Mouse (Mus musculus) telencephalon, adult 2 months (tissue): ENCODE data around the gene Ints14.
A peak's percentile ranks its signal among the peaks of the same experiment; 100 is the strongest.
"Not testable (repeated sequence)": the region's sequence is repeated elsewhere in the genome, so short reads cannot be mapped to it uniquely, and the experiment has no call there.

Experiments
- DNase-seq: peaks from one replicate; pipeline ENCODE4 v3.0.0-alpha.2; 2011; ENCODE audit warnings: low read depth, low spot score

Ints14 gene

DNA sequence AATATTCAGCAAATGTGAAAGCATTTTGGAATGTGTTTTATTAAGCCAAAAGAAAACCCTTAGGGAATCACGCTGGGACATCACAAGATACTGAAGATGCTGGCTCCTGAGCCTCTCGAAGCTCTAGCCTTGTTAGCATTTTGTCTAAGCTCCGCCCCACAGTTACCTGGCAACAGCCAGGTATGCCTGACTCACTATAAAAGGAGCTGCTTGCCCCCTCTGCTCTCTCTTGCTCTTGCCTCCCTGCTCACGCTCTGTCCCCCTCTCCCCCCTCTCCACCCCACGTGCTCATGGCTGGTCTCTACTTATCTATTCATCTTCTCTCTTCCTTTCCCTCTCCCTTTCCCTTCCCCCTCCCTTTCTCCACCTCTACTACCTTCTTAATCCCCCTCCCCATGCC lies 8.7 kb upstream of the Ints14 start:
- DNase-seq: no peak

DNA sequence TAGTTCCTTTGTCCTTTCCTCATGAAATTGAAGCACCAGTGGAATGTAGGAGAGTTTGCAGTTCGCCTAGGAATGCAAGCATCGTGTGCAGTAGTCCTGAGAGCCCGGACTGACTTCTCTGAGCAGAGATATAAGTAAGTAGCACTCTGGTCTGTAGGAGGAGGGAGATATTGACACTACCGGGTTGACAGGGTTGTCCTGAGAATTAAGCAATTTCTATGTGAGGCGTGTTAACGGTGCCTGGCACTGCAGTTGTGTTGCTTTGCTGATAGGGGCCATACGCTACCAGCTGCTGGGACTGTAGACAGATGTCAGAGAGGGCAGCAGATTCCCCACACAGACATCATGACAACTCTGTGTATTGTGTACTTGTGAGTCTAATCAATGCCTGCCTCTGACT lies 7.5 kb upstream of the Ints14 start:
- DNase-seq: no peak

DNA sequence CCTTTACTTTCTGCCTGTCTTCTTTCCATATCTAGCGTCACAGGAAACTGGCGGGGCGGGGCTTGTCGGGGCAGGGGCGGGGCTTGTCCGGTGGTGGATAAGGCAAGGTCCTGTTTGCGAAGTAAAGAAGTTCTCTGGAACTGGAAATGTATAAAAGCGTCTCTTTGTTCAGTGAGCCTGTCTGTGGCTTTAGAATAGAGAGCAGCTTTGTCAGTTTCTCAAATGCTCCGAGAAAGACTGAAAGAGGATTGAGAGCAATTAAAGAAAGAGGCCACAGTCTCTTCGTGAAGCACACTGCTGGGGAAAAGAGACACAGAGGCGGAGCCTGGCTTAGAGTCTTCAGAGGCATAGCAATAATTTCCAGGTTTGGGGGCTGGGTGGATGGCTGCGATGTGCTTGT lies 4.4 kb upstream of the Ints14 start:
- DNase-seq: peak; percentile 34

DNA sequence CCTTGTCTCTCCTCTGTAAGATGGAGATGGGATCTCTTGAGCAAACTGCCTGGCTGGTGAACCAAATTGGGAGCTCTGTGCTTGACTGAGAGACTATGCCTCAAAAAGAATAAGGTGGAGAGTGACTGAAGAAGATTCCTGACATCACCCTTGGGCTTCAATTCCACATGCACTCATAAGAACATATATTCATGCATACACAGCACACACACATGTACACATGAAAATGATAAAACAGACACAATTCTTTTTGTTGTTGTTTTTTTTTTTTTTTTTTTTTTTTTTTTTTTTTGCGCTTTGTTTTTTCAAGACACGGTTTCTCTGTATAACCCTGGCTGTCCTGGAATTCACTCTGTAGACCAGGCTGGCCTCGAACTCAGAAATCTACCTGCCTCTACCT lies 3.4 kb upstream of the Ints14 start:
- DNase-seq: no peak

DNA sequence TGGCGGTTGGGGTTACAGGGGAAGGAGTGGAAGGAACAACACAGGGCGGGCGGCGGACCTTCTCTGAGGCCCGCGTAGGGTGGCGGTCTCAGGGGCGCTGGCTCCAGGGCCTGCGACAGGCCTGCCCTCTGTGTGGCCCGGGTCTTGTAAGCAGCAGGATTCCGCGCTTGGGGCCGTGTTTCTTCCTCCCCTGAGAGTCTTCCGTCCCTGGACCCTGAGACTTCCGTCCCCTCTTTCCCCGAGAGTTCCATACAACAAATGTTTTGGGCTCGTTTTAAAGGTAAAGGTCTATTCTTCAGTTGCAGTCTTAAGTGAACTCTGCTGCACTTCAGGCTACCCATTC lies 244 bp downstream of the Ints14 start:
- no peak for DNase-seq

DNA sequence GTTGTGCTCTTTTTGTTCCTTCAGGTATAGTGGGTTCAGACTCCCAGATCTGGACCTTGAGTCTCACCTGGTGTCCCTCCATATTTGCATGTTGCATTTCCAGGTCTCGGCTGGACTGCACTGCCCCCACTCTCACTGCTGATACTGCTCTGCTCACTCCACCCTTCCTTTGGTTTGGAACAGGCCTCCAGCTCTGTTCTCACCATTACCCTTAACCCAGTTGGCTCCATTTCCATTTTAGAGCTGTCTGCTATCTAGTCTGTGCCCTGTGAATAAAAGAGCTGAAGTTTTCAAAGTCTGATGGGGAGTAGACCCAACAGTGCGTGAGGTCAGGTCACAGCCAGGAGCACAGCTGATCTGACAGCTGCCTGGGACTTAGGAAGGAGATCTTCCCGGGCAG lies 19.8 kb downstream of the Ints14 start:
- DNase-seq: no peak

DNA sequence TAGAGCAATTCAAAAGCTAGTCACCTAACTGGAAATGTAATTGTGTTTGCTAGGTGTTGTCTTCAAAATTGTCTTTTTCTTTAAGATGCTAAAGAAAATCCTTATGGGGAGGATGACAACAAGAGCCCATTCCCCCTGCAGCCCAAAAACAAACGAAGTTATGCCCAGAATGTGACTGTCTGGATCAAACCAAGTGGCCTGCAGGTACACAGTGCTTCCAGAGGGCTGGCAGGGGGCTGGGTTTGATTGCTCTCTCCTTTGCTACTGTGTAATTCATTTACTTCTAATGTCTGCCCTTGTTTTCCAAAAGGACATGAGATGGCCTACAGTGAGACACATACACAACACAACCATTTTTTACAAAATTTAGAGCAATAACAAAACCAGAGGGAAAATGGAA lies 21.2 kb downstream of the Ints14 start:
- no peak for DNase-seq

DNA sequence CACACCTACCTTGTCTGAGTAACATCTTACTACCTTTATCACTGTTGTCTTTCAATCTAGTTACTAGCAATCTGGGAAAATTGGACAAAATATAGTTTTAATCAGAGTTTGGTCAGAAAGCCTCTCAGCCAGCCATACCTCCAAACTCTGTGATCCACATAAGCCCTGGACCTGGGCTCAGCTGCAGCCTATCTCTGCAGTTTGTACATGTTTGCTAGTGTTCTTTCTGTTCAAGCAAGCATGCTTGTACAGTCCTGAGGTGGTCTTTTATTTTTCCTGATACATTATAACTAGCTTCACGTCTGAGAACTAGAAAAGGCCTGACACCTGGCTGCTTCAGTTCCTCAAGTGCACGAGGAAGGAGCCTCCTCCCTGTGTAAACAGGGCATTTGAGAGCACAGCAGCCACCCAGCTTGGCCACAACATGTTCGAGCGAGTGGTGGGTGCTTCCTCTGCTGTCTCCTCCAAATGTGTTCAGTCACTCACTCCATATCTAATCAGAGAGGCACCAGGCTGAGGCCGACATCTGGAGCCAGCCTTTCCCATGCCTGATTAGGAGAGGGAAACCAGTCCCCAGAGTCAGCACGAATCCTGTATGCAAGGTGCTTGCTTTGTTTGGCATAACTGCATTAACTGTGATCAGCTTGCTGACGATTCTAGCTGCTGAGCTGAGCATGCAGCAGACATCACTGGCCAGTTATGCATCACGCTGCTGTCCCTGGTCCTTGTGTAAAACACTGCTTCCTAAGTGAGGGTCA lies 24.5 kb downstream of the Ints14 start:
- DNase-seq: no peak

DNA sequence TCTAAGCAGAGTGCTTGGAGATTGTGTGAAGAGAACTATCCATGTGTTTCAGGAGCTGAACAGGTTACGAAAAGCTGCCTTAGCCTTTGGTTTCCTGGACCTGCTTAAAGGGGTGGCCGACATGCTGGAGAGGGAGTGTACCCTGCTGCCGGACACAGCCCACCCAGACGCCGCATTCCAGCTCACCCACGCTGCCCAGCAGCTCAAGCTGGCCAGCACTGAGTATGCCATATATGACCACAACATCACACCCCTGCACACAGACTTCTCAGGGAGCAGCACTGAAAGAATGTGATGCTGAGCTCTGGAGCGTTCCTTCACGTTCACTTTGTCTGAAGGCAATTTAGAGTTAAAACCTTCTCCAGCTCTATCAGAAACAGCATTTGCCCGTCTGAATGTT lies 25.1 kb downstream of the Ints14 start:
- DNase-seq: no peak

DNA sequence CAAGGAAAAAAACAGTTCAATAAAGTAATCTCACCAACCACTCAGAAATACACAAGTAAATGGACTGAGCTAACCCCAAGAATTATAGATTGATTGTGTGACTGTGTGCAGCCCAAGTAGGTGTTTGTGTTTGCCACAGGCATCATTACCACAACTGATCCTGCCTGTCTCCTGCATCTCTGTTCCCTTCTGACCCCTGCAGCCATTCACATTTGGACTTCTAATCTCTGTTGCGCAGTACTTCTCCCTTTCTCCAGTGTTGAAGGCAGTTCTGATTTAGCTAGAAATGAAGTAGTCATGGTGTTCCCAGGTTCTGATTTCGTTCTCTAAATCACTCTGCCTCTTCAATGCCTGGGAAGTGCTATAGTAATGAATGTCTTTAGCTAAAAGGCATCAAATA lies 26.9 kb downstream of the Ints14 start:
- DNase-seq: no peak

DNA sequence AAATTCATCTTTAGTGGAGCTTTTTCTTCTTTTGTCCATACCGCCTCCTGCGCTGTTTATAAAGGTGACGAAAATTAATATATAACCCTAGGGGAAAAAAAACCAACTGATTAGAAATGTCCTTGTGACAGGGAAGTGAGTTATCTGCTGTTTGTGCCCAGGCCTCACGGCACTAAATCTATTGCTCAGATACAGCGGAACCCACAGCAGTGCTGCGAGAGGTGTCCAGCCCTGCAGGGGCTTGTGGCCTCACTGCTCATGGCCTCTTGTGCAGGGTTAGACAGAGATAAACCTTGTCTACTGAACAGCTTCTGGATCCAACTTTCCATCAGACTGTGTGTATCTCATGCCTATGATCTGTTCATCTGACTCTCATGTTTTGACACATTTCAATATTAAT lies 27.7 kb downstream of the Ints14 start:
- DNase-seq: no peak

DNA sequence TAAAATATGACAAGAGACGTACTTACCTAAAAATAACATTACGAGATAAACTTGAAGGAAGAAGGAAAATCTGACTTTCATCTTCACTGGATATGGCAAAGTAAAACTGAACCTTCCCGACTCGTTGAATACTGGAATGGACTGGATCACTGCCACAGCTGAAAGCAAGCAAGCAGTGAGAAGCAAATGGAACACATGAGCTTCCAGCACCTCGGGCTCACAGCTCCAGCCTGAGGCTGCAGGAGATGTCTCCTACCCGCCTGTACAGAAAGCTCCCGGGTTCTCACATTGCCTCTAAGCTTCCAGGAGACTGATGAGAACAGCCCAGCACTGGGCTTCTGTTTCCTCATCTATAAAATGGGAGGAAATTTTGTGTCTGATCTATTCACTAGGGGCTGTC lies 29.6 kb downstream of the Ints14 start:
- peak; percentile 33 for DNase-seq

DNA sequence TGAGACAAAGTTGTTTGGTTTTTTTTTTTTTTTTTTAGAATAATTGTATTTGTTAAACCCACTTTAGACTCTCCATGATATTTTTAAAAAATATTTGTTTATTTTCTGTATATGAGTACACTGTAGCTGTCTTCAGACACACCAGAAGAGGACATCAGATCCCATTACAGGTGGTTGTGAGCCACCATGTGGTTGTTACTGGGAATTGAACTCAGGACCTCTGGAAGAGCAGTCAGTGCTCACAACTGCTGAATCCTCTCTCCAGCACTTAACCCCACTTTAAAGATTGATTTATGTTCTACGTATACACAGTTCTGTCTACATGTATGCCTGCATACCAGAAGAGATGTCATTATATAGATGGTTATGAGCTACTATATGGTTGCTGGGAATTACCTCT lies 34.8 kb downstream of the Ints14 start:
- DNase-seq: not testable (repeated sequence)

DNA sequence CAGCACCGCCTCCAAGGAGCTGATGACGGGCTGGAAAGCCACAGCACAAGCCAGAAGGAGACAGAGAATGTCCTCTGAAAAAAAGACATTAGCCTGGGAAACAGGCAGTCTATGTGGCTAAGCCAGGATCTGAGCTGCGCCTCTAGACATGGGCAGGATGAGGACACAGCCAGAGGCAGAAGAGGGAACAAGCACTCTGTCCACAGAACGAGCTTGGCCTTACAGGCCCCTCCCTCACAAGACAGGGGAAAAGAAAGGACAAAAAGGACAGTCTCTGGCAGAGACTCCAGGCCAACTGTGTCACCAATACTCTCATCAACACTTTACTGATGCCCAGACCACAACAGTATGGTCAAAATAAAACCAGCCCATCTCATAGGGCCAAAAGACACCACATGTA lies 40.8 kb downstream of the Ints14 start:
- no peak for DNase-seq

DNA sequence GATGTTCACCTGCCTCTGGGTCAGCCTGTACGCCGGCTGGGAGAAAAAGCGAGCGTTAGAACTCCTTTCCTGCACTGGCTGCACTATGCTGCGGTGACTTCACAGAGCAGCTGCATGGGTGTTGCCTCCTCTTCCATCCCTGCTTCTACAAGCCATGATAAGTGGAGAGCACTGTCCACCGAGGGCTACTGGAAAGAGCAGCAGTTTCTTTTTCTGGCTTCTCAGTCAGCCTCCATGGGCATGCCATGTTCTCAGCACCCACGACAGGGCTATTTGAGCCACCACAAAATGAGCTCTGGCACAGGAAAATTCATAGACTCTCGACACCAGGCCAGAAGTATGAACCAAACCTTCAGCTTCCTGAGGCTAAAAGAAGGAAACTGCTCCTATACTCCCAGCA lies 45.0 kb downstream of the Ints14 start:
- no peak for DNase-seq

DNA sequence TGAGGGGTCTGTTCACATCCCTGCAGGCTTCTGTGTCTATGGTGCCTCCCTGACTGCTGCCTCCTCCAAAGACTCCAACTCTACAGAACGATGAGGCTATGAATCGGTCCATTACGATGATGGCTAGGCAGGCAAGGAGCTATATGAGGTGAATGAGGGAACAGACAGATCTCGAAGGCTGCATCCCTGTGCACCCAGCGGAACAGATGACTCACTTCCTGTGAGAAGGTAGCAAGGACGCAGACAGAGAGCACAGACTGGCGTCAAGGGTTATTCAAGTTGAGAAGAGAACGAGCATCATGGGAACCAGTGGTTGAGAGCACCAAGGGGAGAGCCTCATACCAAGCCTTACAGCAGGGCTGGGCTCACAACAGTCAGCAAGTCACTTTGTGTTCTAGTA lies 49.9 kb downstream of the Ints14 start:
- DNase-seq: no peak

DNA sequence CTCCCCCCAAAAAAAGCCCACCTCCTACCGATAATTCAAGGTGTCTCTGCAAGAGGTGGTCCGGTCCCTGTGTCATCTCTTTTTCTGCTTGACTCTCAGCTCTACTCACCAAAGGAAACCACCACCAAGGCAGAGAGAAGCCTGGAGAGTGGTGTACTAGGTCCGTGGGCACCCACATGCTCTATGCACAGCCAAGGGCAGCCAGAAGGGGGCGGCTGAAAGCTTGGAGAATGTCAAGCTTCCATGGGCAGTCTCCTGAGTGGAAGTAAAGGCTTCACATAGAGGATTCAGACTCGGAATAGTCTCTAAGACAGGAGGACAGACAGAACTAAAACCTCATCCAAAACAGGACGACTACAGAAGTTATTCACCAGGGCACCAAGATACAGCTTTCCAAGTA lies 50.6 kb downstream of the Ints14 start:
- DNase-seq: no peak

DNA sequence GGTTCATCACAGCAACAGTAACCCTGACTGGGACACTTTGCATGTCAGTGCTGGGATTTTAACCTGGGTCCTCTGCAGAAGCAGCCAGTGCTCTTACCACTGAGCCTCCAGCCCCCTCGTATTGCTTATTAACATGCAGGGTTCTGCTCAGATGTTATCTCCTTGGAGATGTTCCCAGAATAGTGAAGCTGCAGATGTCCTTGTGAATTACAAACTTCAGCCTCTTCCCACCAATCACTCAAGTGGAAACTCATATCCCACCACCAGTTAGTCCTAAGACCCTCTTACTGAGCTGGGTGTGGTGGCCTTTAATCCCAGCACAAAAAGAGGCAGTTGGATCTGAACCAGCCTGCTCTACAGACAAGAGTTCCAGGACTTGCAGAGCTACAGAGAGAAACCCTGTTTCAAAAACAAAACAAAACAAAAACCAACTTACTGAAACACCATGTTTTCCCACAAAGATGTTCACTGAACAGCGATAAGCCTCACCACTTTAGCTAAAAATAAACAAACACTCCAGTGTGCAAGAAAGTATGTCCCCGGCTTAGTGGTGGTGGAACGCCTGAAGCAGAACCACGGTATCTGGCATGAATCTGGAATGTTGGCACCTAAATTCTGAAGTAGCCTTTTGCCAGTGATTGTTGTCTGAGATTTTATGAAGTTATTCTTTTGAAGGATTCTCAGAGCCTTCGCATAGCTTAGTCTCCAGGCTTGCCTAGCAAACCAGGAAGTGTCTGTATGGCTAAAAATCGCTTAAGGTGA lies 54.9 kb downstream of the Ints14 start:
- DNase-seq: no peak

DNA sequence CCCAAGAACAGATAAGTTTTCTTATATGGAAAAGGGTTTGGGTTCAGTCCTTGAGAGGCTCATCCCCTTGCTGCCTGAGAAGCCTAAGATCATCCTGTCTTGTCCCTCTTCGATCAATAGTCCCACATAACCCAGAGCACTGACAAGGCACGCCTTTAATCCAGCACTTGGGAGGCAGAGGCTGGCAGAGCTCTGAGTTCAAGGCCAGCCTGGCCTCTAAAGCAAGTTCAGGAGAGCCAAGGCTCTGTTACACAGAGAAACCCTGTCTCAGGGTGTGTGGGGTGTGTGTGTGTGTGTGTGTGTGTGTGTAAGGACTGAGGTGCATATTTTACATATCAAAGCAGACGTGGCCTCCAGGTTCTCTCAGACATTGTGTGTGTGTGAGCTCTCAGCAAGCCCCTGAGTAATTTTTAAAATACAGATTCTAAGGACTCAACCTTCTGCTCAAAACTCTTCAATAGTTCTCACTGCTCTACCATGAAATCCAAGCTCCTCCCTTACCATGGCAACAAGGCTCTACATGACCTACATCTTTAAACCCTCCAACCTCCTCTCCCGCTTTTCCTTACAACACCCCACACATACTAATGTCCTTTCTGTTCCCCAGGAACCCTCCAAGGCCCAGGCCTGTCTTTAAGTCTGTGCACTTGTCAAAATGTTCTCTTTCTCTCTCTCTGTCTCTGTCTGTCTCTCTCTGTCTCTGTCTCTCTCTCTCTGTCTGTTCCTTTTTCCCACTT lies 55.7 kb downstream of the Ints14 start:
- DNase-seq: no peak

DNA sequence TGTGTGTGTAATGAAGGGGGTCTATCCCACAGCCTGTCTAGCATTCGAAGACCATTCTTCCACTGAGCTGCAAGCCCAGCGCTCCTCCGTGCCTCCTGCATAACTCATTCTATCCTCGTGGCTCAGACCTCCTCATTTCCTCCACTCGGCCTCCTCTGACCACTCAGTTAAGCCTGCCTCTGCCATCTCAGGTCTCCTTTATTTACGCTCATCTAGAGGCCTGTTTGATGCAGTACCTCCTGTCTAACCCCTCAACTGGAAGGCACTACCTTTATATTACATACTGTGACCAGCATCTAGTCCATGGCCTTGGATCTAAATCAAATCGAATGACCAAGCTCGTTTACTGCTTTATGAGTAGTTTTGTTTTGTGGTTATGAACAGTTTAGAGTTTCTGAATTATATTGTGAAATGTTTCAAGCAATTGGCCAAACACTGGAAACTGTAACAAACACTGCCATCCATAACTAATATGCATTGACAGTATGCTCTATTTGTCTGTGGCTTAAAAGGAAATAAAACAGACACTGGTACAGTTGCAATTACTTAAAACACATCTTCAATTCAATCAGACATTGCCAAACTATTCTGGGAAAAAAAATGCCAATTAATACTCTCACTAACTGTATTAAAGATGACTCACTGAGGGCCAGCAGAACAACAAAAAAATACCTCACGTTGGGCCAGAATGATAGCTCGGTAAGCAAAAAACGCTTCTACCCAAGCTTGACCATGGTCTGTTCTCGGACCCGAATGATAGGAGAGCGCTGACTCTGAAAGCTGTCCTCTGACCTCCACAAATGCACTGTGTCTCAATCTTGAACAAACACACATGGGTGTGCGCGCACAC lies 56.5 kb downstream of the Ints14 start:
- DNase-seq: no peak

DNA sequence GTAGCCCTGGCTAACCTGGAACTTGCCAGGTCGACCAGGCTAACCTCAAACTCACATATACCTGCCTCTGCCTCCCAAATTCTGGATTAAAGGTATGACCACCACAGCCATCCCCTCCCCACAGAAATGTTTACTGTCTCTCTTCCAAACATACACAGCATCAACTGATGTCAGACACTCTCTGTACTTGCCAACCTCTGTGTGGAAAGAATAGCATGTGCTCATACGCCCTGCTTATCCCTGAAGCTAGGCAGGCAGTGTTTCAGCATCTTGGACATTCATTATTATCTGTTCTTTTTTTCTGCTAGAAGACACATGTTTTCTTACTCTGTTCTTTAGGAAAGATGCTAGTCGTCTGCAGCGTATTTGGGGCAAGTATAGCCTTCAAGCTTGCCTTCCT lies 57.2 kb downstream of the Ints14 start:
- DNase-seq: no peak

DNA sequence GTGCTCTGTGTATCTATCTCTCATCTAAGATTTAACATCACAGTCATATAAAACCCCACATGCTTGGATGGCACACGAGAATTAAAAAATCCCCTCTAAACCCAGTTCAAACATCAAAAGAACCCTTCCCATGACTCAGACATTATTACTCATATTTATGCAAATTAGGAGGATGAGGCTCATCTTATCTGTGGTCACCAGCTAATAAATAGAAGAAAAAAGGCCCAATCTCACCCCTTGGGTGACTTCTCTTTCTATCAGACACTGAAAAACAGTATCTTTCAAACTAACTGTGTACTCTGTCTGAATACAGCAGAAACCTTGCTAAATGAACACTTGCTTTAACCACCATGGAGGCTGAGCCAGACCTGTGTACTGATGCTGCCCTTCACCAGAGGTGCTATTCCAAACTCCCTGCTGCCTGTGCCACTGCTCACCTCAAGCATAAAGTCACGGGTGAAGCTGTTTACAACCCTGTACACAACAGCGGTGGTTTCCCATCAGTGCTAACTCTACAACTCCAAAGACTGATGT lies 58.0 kb downstream of the Ints14 start:
- no peak for DNase-seq
